Mouse (Mus musculus) left cerebral cortex, postnatal 25 days (tissue): ENCODE measurements at regions not wholly inside any gene's neighbourhood (a gene's known extent, or its start where the extent isn't known, plus 50 kb on each side); places are given as distances from the start of the nearest gene placed in this dataset.
A peak's percentile ranks its signal among the peaks of the same experiment; 100 is the strongest.

ENCODE experiments used
- DNase-seq, 2 experiments: peaks; one replicate each; pipeline ENCODE4 v3.0.0; 2022; ENCODE audit warnings: low spot score in 2 of 2, mixed read lengths in 1 of 2
- intact Hi-C: fragments of 180-260 bp; cut with DNase I; formaldehyde crosslinking; loops from one replicate; pipeline ENCODE4 v1.15.1; 2025

- no peak for DNase-seq
- intact Hi-C loops, result no loop called here
Measured at GRCm38 (mm10) chr4:66622650-66623394, 204.6 kb upstream of the Tlr4 start.

- DNase-seq, result no peak
- intact Hi-C loops, result no loop called here
Measured at GRCm38 (mm10) chr4:66618811-66619440, 208.5 kb upstream of the Tlr4 start.

- intact Hi-C loops, result no loop called here
- DNase-seq, result no peak
Measured at GRCm38 (mm10) chr4:66617743-66618736, 209.3 kb upstream of the Tlr4 start.

- intact Hi-C loops, result no loop called here
- DNase-seq, result no peak
Measured at GRCm38 (mm10) chr4:66617101-66617500, 210.3 kb upstream of the Tlr4 start.

- DNase-seq, result peak in 1 of 2 experiments; percentile 22
- intact Hi-C loops, result no loop called here
Measured at GRCm38 (mm10) chr4:66604849-66605248, 200.4 kb upstream of the Astn2 start.

- intact Hi-C loops, result no loop called here
- peak in 1 of 2 experiments; percentile 52 for DNase-seq
Measured at GRCm38 (mm10) chr4:66598737-66599136, 194.3 kb upstream of the Astn2 start.

GRCm38 (mm10) chr4:66586647-66587046 is 182.2 kb upstream of the Astn2 start:
- DNase-seq, result no peak
- intact Hi-C loops, result no loop called here

GRCm38 (mm10) chr4:66586166-66586565 is 181.8 kb upstream of the Astn2 start:
- no peak for DNase-seq
- intact Hi-C loops, result no loop called here

- intact Hi-C loops, result no loop called here
- DNase-seq, result no peak
Measured at GRCm38 (mm10) chr4:66556936-66557335, 152.5 kb upstream of the Astn2 start.

GRCm38 (mm10) chr4:66550306-66551104 is 146.1 kb upstream of the Astn2 start:
- intact Hi-C loops, result no loop called here
- no peak for DNase-seq

- DNase-seq, result no peak
- intact Hi-C loops, result no loop called here
Measured at GRCm38 (mm10) chr4:66542833-66543436, 138.5 kb upstream of the Astn2 start.

GRCm38 (mm10) chr4:66524456-66524855 is 120.0 kb upstream of the Astn2 start:
- intact Hi-C loops, result no loop called here
- DNase-seq, result no peak

GRCm38 (mm10) chr4:66523886-66524245 is 119.5 kb upstream of the Astn2 start:
- no peak for DNase-seq
- intact Hi-C loops, result no loop called here

- intact Hi-C loops, result no loop called here
- DNase-seq, result peak; percentile 35 to 53
Measured at GRCm38 (mm10) chr4:66523238-66523885, 119.0 kb upstream of the Astn2 start.

- DNase-seq, result peak in 1 of 2 experiments; percentile 28
- intact Hi-C loops, result no loop called here
Measured at GRCm38 (mm10) chr4:66522097-66522809, 117.8 kb upstream of the Astn2 start.

GRCm38 (mm10) chr4:66520796-66521195 is 116.4 kb upstream of the Astn2 start:
- peak in 1 of 2 experiments; percentile 39 for DNase-seq
- intact Hi-C loops, result no loop called here

- intact Hi-C loops, result no loop called here
Measured at GRCm38 (mm10) chr4:66515815-66516214, 111.4 kb upstream of the Astn2 start.

GRCm38 (mm10) chr4:66483496-66483895 is 79.1 kb upstream of the Astn2 start:
- DNase-seq, result no peak
- intact Hi-C loops, result no loop called here

More at GRCm38 (mm10) chr4:66515815-66516214, 111.4 kb upstream of the Astn2 start:
- DNase-seq, result no peak
